Mouse (Mus musculus): ENCODE measurements around the gene Cacna1d. TPM values are rescaled to one million over a fixed set of nuclear protein-coding genes. Genes with fewer than 3 reads are reported as not detected.

Cacna1d gene
- polyA plus RNA-seq, 1 experiment from 2014 or later, result 8.5 TPM

- no peak overlapping the region for H3K27ac ChIP-seq
- peaks cover 16% of the 10 kb centered on the region for H3K36me3 ChIP-seq
- 76% methylated on average over 2 of the region's 2 CpGs for WGBS
- H3K9me3 ChIP-seq, result no peaks in the 10 kb centered on the region
- peaks cover 25% of the 10 kb centered on the region for H3K4me1 ChIP-seq
- no peak overlapping the region for H3K4me3 ChIP-seq
- H3K27me3 ChIP-seq (ENCODE audit: insufficient read depth, poor library complexity, severe bottlenecking), result no peaks in the 10 kb centered on the region
- no peak for DNase-seq (ENCODE audit: low spot score)
Measured at GRCm38 (mm10) chr14:30092021-30092420, 399.2 kb downstream of the Cacna1d start.

DNA sequence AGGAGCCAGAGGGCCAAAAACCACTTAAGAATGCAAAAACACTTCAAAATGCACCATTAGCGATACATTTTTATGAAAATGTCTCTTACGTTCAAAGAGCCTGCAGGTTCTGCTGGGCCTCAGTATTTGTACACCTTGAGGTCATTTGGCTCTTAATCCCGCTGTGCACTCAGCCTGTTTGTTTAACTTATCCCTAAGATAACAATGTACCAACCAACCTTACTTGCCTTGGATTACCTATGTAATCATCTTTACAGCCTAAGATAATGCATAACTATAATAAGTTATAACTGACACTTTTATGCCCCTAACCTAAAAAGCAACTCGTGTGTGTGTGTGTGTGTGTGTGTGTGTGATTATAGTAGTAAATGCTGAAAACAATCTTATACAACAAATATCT, 411.5 kb downstream of the Cacna1d start:
- Histone ChIP-seq H3K27me3 (ENCODE audit: insufficient read depth, poor library complexity, severe bottlenecking) (no peaks in the 10 kb centered on the region), H3K36me3 (peaks cover 31% of the 10 kb centered on the region), H3K27ac (no peak overlapping the region), H3K4me3 (no peak overlapping the region), H3K4me1 (no peaks in the 10 kb centered on the region), H3K9me3 (no peaks in the 10 kb centered on the region)
- 80% methylated on average over 4 of the region's 4 CpGs for WGBS
- DNase-seq (ENCODE audit: low spot score), result no peak

DNA sequence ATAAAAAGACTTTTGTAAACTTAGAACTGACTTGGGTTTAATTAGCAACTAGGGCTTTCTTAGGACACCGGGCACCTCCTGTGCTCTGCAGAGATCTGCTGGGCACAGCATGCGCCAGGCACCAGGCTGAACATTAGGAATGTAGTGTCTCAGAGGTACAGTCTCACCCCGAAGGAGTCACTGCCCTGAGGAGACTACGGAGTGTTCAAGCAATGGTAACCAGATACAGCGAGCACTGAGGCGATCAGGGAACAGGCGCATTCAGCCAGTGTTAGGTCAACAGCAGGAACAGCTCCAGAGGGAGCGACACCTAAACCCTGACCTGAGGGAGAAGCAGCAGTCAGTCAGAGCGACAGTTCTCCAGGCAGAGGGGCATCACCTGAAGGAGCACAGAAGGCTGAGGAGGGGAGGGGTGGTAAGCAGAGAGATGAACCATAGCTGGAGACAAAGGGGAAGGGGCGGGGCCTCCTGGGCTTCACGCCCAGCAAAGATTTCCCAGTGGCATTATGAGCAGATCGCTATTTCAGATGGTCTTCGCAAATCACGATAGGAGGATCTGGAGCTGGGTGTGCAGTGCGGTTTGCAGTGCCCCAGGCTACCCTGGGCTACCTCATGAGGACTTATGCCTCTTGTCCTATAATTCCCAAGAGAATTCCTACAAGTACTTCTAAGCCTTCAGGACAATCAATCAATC, 413.0 kb downstream of the Cacna1d start:
- no peaks in the 10 kb centered on the region for H3K4me1 ChIP-seq
- H3K36me3 ChIP-seq, result peaks cover 41% of the 10 kb centered on the region
- no peak overlapping the region for H3K27ac ChIP-seq
- 77% methylated on average over 15 of the region's 15 CpGs for WGBS
- H3K9me3 ChIP-seq, result no peaks in the 10 kb centered on the region
- no peak overlapping the region for H3K4me3 ChIP-seq
- DNase-seq (ENCODE audit: low spot score), result no peak
- H3K27me3 ChIP-seq (ENCODE audit: insufficient read depth, poor library complexity, severe bottlenecking), result no peaks in the 10 kb centered on the region

- no peak overlapping the region for H3K27ac ChIP-seq
- DNase-seq (ENCODE audit: low spot score), result no peak
- no peaks in the 10 kb centered on the region for H3K4me1 ChIP-seq
- whole genome bisulfite sequencing, result 77% methylated on average over 7 of the region's 7 CpGs
- H3K4me3 ChIP-seq, result no peak overlapping the region
- no peaks in the 10 kb centered on the region for H3K27me3 ChIP-seq (ENCODE audit: insufficient read depth, poor library complexity, severe bottlenecking)
- no peaks in the 10 kb centered on the region for H3K9me3 ChIP-seq
- H3K36me3 ChIP-seq, result peaks cover 40% of the 10 kb centered on the region
Measured at GRCm38 (mm10) chr14:30075268-30075887, 415.9 kb downstream of the Cacna1d start.

- DNase-seq (ENCODE audit: low spot score), result no peak
Measured at GRCm38 (mm10) chr14:30068566-30068965, 422.7 kb downstream of the Cacna1d start.

GRCm38 (mm10) chr14:30066752-30067151, 424.5 kb downstream of the Cacna1d start:
- Histone ChIP-seq H3K9me3 (no peaks in the 10 kb centered on the region), H3K27ac (no peak overlapping the region), H3K36me3 (peaks cover 14% of the 10 kb centered on the region; the same call in 1 of the 2 replicates), H3K4me3 (no peak overlapping the region), H3K27me3 (ENCODE audit: insufficient read depth, poor library complexity, severe bottlenecking) (no peaks in the 10 kb centered on the region), H3K4me1 (no peaks in the 10 kb centered on the region)
- no peak for DNase-seq (ENCODE audit: low spot score)
- 65% methylated on average over 12 of the region's 12 CpGs for WGBS

More at GRCm38 (mm10) chr14:30068566-30068965, 422.7 kb downstream of the Cacna1d start:
- 87% methylated on average over 3 of the region's 3 CpGs for whole genome bisulfite sequencing
- Histone ChIP-seq H3K4me3 (no peak overlapping the region), H3K9me3 (no peaks in the 10 kb centered on the region), H3K36me3 (peaks cover 20% of the 10 kb centered on the region; the same call in 1 of the 2 replicates), H3K4me1 (no peaks in the 10 kb centered on the region), H3K27me3 (ENCODE audit: insufficient read depth, poor library complexity, severe bottlenecking) (no peaks in the 10 kb centered on the region), H3K27ac (no peak overlapping the region)

DNA sequence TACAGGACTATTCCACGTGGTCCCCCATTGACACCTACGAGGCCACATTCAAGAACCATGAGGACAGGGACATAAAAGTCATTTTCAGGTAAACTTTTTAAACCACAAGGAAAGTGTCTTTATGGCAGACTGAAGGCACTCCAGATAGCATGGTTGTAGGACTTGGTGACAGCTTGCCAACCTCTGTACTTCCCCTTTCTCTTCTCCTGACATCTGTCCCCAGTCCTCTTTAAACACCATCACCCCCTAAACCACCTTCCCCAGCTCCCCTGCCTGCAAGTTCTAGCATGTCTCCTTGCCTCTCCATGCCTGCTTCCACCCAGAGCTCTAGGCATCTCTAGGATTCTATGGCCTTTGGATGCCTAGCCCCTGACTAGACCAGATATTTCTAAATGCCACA, 426.4 kb downstream of the Cacna1d start:
- WGBS, result 85% methylated on average over 2 of the region's 2 CpGs
- DNase-seq (ENCODE audit: low spot score), result no peak

DNA sequence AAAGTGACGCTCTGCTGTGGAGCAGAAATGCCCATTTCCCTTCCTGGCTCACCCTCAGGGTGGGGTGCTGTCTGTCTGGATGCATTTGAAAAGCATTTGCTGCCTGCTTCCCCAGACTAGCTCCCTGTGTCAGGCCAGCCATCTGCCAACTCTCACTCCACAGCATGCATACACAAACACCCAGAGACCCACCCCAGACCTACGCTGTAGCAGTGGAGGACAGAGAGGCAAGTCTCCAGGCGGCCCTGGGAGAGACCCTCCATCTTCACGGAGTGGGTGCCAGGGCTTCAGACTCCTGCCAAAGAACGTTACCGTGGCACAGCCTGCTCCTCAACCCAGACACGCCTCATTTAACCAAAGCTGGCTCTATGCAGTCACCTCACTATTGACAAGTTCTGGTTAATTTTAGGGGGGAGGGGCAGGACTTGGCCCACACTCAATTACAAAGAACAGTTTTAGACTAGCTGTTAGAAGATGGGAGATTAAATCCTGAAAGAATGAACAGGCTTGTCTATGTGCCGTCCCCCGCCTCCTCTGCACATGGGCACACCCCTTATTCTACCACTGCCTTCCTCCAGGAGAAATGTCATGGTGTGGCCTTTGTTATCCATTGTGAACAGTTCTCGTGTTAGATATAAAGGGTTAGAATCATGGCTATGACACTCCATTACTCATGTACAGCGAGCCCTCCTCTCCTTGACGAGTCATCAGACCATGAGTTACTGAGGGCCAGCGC, 435.1 kb downstream of the Cacna1d start:
- no peak overlapping the region for H3K27ac ChIP-seq
- no peaks in the 10 kb centered on the region for H3K27me3 ChIP-seq (ENCODE audit: insufficient read depth, poor library complexity, severe bottlenecking)
- no peak overlapping the region for H3K4me3 ChIP-seq
- H3K4me1 ChIP-seq, result no peaks in the 10 kb centered on the region
- no peaks in the 10 kb centered on the region for H3K9me3 ChIP-seq
- 0 out of 2 replicates have a peak, but pooled peaks cover 5% of the 10 kb centered on the region for H3K36me3 ChIP-seq
- DNase-seq (ENCODE audit: low spot score), result no peak
- 74% methylated on average over 13 of the region's 13 CpGs for WGBS

More for the DNA sequence above, 426.4 kb downstream of the Cacna1d start:
- Histone ChIP-seq H3K4me3 (no peak overlapping the region), H3K4me1 (no peaks in the 10 kb centered on the region), H3K36me3 (peaks cover 9% of the 10 kb centered on the region; the same call in 1 of the 2 replicates), H3K27me3 (ENCODE audit: insufficient read depth, poor library complexity, severe bottlenecking) (no peaks in the 10 kb centered on the region), H3K9me3 (no peaks in the 10 kb centered on the region), H3K27ac (no peak overlapping the region)

GRCm38 (mm10) chr14:30054922-30055321, 436.3 kb downstream of the Cacna1d start:
- 75% methylated on average over 7 of the region's 7 CpGs for WGBS
- Histone ChIP-seq H3K27me3 (ENCODE audit: insufficient read depth, poor library complexity, severe bottlenecking) (no peaks in the 10 kb centered on the region), H3K27ac (no peak overlapping the region), H3K9me3 (no peaks in the 10 kb centered on the region), H3K36me3 (0 out of 2 replicates have a peak, but pooled peaks cover 5% of the 10 kb centered on the region), H3K4me1 (no peaks in the 10 kb centered on the region), H3K4me3 (no peak overlapping the region)
- no peak for DNase-seq (ENCODE audit: low spot score)

- no peak for DNase-seq (ENCODE audit: low spot score)
- no peaks in the 10 kb centered on the region for H3K27me3 ChIP-seq (ENCODE audit: insufficient read depth, poor library complexity, severe bottlenecking)
- no peak overlapping the region for H3K27ac ChIP-seq
- H3K9me3 ChIP-seq, result no peaks in the 10 kb centered on the region
- H3K4me1 ChIP-seq, result no peaks in the 10 kb centered on the region; the same call in 1 of the 2 replicates
- no peak overlapping the region for H3K4me3 ChIP-seq
- 84% methylated on average over 8 of the region's 8 CpGs for WGBS
- peaks cover 14% of the 10 kb centered on the region for H3K36me3 ChIP-seq
Measured at GRCm38 (mm10) chr14:30050280-30050679, 441.0 kb downstream of the Cacna1d start.

GRCm38 (mm10) chr14:30048049-30048448, 443.2 kb downstream of the Cacna1d start:
- Histone ChIP-seq H3K4me3 (no peak overlapping the region), H3K9me3 (no peaks in the 10 kb centered on the region), H3K27ac (no peak overlapping the region), H3K27me3 (ENCODE audit: insufficient read depth, poor library complexity, severe bottlenecking) (no peaks in the 10 kb centered on the region), H3K36me3 (peaks cover 14% of the 10 kb centered on the region), H3K4me1 (peaks cover 4% of the 10 kb centered on the region; the same call in 1 of the 2 replicates)
- no peak for DNase-seq (ENCODE audit: low spot score)
- WGBS, result 86% methylated on average over 3 of the region's 3 CpGs

- H3K9me3 ChIP-seq, result no peaks in the 10 kb centered on the region
- 88% methylated on average over 4 of the region's 4 CpGs for WGBS
- H3K4me1 ChIP-seq, result peaks cover 4% of the 10 kb centered on the region; the same call in 1 of the 2 replicates
- peaks cover 19% of the 10 kb centered on the region for H3K36me3 ChIP-seq
- no peak for DNase-seq (ENCODE audit: low spot score)
- no peak overlapping the region for H3K4me3 ChIP-seq
- H3K27ac ChIP-seq, result no peak overlapping the region
- no peaks in the 10 kb centered on the region for H3K27me3 ChIP-seq (ENCODE audit: insufficient read depth, poor library complexity, severe bottlenecking)
Measured at GRCm38 (mm10) chr14:30046976-30047375, 444.3 kb downstream of the Cacna1d start.

DNA sequence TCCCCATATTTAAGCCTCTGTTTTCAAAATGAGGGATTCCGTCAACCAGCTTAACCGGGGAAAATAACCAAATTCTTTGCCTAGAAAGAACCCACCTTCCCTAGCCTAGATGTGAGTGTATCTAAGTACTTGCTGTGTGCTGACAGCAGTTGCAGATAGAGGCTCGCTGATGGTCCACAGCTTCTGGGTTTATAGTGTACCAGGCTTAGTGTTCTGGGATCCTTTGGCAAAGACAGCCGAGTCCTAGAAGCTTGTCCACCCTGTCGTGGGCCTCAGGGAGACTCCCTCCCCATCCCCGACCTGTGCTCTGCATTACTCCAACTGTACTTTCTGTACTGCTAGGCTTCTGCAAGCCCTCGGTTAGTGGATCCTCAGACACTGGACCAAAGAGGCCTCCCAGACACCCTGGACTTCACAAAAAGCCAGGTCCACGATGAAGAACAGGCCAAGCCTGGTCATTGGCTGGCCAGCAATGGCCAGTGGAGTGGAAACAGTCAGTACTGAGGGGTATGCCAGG, 445.5 kb downstream of the Cacna1d start:
- no peak for DNase-seq (ENCODE audit: low spot score)
- H3K4me1 ChIP-seq, result peaks cover 4% of the 10 kb centered on the region; the same call in 1 of the 2 replicates
- no peak overlapping the region for H3K4me3 ChIP-seq
- WGBS, result 67% methylated on average over 8 of the region's 8 CpGs
- H3K9me3 ChIP-seq, result no peaks in the 10 kb centered on the region
- no peak overlapping the region for H3K27ac ChIP-seq
- peaks cover 21% of the 10 kb centered on the region for H3K36me3 ChIP-seq
- no peaks in the 10 kb centered on the region for H3K27me3 ChIP-seq (ENCODE audit: insufficient read depth, poor library complexity, severe bottlenecking)
